Mouse (Mus musculus) heart, adult 8-10 months (tissue): ENCODE measurements around the gene Mterf1a. TPM values are rescaled to one million over a fixed set of nuclear protein-coding genes. Genes with fewer than 3 reads are reported as not detected.

Source experiments
- total RNA-seq, 4 experiments: library from RNA; stranded (reverse); gene quantifications; 2 replicates each; pipeline ENCODE4 v1.2.4; 2022

Mterf1a gene
- total RNA-seq, 4 experiments from 2014 or later, result 3.1 to 3.6 (median 3.2) TPM

Other genes starting within 250 kb of the Mterf1a start
- not detected for gene Tmbim7, start 242.8 kb downstream of the Mterf1a start, total RNA-seq
- 10 to 100 TPM; 85.9 to 93.7 (median 90.6) TPM for gene Gatad1, start 236.7 kb downstream of the Mterf1a start, total RNA-seq
- gene Ankib1, start 91.0 kb downstream of the Mterf1a start, total RNA-seq, result 10 to 100 TPM; 19.1 to 25.8 (median 23.2) TPM
- gene Krit1, start 90.7 kb downstream of the Mterf1a start, total RNA-seq, result 10 to 100 TPM; 27.5 to 32.2 (median 31.1) TPM
- gene Lrrd1, start 48.8 kb downstream of the Mterf1a start, total RNA-seq, result under 1 TPM in 2 of 4 experiments, not detected in 2; 0.12 to 0.19 TPM
- gene Akap9, start 34.1 kb upstream of the Mterf1a start, total RNA-seq, result 10 to 100 TPM; 40.7 to 52.6 (median 49.2) TPM
- gene Cyp51, start 210.8 kb upstream of the Mterf1a start, total RNA-seq, result 10 to 100 TPM in 1 of 4 experiments, 1 to 10 TPM in 3; 7.1 to 11.2 (median 7.6) TPM